Mouse (Mus musculus) lung, embryonic 16.5 days (tissue): Measurements from ENCODE around the gene AU022252. TPM values are rescaled to one million over a fixed set of nuclear protein-coding genes. Genes with fewer than 3 reads are reported as not detected.
A peak's percentile ranks its signal among the peaks of the same experiment; 100 is the strongest.

Experiments used
- ATAC-seq: fragments of 200-750 bp; cut with Nextera tagmentation; 2 replicates; pipeline ENCODE4 v1.8.0; 2017; ENCODE audit warnings: low read depth, mild to moderate bottlenecking, moderate library complexity
- H3K27ac ChIP-seq: fragments of 300-500 bp; sonication (generic); 2 replicates; pipeline ENCODE4 v1.5.1; 2014; ENCODE audit warnings: mild to moderate bottlenecking, control low read depth, low read length
- H3K27me3 ChIP-seq: fragments of 300-500 bp; sonication (generic); 2 replicates; pipeline ENCODE4 v1.6.1; 2014; ENCODE audit warnings: low read depth, low read length, mixed read lengths; ENCODE audit not compliant: control insufficient read depth, insufficient read depth
- H3K36me3 ChIP-seq: fragments of 300-500 bp; sonication (generic); 2 replicates; pipeline ENCODE4 v1.6.1; 2014; ENCODE audit warnings: low read length; ENCODE audit not compliant: control insufficient read depth, insufficient read depth
- H3K4me1 ChIP-seq: fragments of 300-500 bp; sonication (generic); replicated peaks from 2 replicates; pipeline ENCODE4 v1.6.1; 2014; ENCODE audit warnings: low read length, mixed read lengths; ENCODE audit not compliant: control insufficient read depth, insufficient read depth
- H3K4me2 ChIP-seq: fragments of 300-500 bp; sonication (generic); 2 replicates; pipeline ENCODE4 v1.6.1; 2014; ENCODE audit warnings: low read depth, low read length, control low read depth
- H3K4me3 ChIP-seq: fragments of 300-500 bp; sonication (generic); 2 replicates; pipeline ENCODE4 v1.5.1; 2014; ENCODE audit warnings: mild to moderate bottlenecking, low read length, control low read depth
- H3K9ac ChIP-seq: fragments of 300-500 bp; sonication (generic); 2 replicates; pipeline ENCODE4 v1.6.1; 2014; ENCODE audit warnings: low read length, control low read depth
- H3K9me3 ChIP-seq: fragments of 300-500 bp; sonication (generic); 2 replicates; pipeline ENCODE4 v1.6.1; 2016; ENCODE audit warnings: low read length; ENCODE audit not compliant: control insufficient read depth
- WGBS: fragments of 180-500 bp; shearing (Covaris S2); extraction: QIAGEN DNeasy Blood & Tissue Kit; methylation state at CpG from one replicate; pipeline ENCODE4 v1.1.7; 2014; 5-methylcytosine and 5-hydroxymethylcytosine counted together
- polyA plus RNA-seq: library from polyadenylated mRNA; unstranded; fragments of >200 nt; fragmentation: Nextera tagmentation; extraction: Ambion mirVana; gene quantifications from 2 replicates; pipeline ENCODE4 v1.2.1, GENCODE M21; 2015

The AU022252 gene
- polyA plus RNA-seq, 1 experiment from 2014 or later = 30.8 TPM

DNA sequence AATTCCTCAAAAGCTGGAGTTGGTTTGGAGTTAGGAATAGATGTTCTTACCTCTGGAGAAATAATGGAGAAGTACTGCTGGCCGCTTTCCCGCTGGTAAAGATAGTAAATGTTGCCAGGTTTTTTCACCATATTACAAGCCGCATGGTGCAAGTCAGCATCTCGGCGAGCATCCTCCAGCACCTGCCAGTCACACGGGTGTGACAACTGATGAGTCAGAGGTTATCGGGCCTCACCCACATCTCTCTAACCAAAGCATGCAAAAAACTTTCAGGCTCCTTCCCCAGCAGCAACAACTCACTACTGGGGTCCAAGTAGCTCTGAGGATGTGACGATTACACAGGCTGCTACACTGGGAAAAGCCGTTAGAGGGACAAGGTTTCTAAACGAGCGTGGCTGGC lies 5.8 kb downstream of the AU022252 start:
- ATAC-seq = no peak
- Histone ChIP-seq H3K27ac (no peak overlapping the region), H3K9ac (no peak overlapping the region), H3K4me1 (peaks cover 5% of the 10 kb centered on the region), H3K4me3 (no peak overlapping the region), H3K27me3 (no peaks in the 10 kb centered on the region), H3K36me3 (peaks cover 34% of the 10 kb centered on the region), H3K9me3 (no peaks in the 10 kb centered on the region), H3K4me2 (no peak overlapping the region)
- WGBS = 92% methylated on average over 11 of the region's 11 CpGs

DNA sequence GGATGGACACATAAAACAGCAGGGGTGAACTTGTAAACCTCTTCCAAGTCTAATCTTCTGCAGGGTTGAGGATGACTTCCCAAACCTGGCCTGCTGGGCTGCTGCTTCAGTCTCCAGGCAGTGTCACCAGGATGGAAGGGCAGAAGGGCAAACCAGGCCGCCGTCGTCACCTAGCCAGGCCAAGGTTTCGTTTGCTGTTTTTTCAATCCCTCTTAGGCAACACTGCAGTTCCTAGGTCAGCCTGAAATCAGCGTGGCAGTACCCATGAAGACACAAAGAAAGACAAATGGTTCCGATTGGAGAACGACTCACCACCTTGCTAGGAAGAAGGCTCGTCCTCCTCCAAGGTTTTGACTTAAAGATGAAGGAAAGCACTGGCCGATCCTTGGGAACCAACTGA lies 6.8 kb downstream of the AU022252 start:
- Histone ChIP-seq H3K36me3 (peaks cover 34% of the 10 kb centered on the region), H3K4me1 (no peaks in the 10 kb centered on the region), H3K9ac (no peak overlapping the region), H3K9me3 (no peaks in the 10 kb centered on the region), H3K27ac (no peak overlapping the region), H3K4me3 (no peak overlapping the region), H3K27me3 (no peaks in the 10 kb centered on the region), H3K4me2 (no peak overlapping the region)
- 90% methylated on average over 9 of the region's 9 CpGs for WGBS
- no peak for ATAC-seq

DNA sequence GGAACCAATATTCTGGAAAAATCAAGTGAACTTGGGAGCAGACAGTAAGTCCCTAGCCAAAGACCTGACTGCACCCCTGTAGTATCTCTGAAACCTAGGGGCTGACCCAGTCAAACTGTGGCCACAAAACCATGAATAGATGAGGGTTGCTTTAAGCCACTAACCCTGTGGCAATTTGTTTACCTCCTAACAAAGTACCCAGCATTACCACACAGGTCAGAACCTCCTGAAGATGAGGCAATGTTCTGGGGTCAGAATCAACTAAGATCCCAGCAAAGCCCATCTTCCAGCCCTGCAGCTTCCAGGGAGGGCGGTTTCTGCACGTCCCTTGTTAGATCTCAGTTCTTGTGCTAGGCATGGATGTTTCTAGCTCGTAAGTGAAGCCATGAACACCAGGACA lies 8.0 kb downstream of the AU022252 start:
- ATAC-seq = no peak
- Histone ChIP-seq H3K9me3 (no peaks in the 10 kb centered on the region), H3K4me3 (no peak overlapping the region), H3K4me2 (no peak overlapping the region), H3K27ac (no peak overlapping the region), H3K4me1 (no peaks in the 10 kb centered on the region), H3K36me3 (peaks cover 34% of the 10 kb centered on the region), H3K27me3 (no peaks in the 10 kb centered on the region), H3K9ac (no peak overlapping the region)
- WGBS = 94% methylated on average over 3 of the region's 3 CpGs

DNA sequence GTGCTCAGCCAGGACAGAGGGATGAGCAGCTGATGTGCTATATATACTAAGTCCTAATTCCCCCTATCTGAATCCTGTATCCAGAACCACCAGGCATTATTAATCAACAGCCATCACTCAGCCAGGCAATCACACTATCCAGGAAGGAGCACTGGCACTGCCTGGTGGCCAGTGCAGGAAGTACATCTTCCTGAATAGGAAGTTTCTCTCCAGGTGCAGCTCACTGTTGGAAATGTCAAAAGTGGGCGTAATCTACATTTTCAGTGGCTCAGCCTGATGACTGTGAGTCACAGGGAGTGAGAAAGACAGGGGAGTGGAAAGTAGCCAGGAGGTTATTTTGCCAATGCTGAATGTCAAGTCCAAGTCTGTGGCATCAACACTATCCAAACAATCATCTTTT lies 8.8 kb downstream of the AU022252 start:
- no peak overlapping the region for H3K9ac ChIP-seq
- H3K4me1 ChIP-seq = no peaks in the 10 kb centered on the region
- H3K36me3 ChIP-seq = peaks cover 34% of the 10 kb centered on the region
- no peak overlapping the region for H3K4me3 ChIP-seq
- no peaks in the 10 kb centered on the region for H3K27me3 ChIP-seq
- WGBS = 82% methylated on average over 1 of the region's 1 CpGs
- H3K27ac ChIP-seq = no peak overlapping the region
- no peaks in the 10 kb centered on the region for H3K9me3 ChIP-seq
- no peak for ATAC-seq
- no peak overlapping the region for H3K4me2 ChIP-seq

DNA sequence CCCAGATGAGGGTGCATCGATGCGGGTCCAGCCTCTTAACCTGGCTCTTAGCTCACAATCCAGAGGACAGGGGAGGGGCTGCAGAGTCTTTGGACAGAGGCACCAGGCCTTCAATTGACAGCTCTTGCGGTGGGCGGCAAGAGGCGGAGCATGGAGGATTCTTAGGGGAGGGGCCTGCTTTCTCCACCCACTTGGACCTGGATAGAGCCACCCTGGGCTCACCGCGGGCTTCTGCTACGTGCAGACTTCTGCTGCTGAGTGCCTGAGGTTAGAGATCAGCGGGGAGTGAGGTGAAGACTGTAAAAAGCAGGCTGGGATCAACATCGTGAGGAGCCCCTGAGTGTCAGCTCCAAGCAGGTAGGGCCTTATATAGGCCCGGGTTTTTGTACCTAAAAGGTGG lies 14.3 kb downstream of the AU022252 start, which contains the start of gene Tmem269:
TSS of gene Tmem269 (minus strand) at position 49 of the 400 bp plus-strand sequence.
- WGBS = 11% methylated on average over 11 of the region's 11 CpGs
- ATAC-seq = peak; percentile 49

DNA sequence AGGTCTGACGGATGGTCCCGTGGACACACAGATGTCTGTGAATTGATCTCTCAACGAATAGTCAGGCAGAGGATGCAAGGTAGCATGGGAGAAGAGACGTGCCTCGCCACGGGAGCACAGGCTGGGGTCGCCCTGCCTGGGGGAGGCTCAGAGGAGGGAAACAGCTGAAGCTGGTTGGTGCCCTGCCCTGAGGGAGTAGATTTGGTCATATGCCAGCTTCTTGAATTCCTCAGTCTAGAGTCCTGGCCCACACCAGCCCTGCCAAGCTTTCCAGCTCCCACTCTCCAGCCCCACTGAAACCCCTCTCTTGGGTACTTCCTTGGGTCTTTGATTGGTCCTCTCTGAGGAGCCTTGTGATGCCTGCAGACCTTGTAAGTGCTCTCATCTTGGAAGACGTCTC lies 15.8 kb downstream of the AU022252 start:
- H3K27me3 ChIP-seq = no peaks in the 10 kb centered on the region
- ATAC-seq = peak; percentile 68
- 55% methylated on average over 8 of the region's 8 CpGs for WGBS
- no peak overlapping the region for H3K9ac ChIP-seq
- peaks cover 3% of the 10 kb centered on the region for H3K4me1 ChIP-seq
- no peaks in the 10 kb centered on the region for H3K9me3 ChIP-seq
- no peak overlapping the region for H3K27ac ChIP-seq
- no peak overlapping the region for H3K4me3 ChIP-seq
- H3K4me2 ChIP-seq = no peak overlapping the region
- no peaks in the 10 kb centered on the region for H3K36me3 ChIP-seq

More for the DNA sequence above, 14.3 kb downstream of the AU022252 start, which contains the start of gene Tmem269:
- Histone ChIP-seq H3K36me3 (no peaks in the 10 kb centered on the region), H3K27ac (no peak within 1 kb of the TSS), H3K4me3 (no peak within 1 kb of the TSS), H3K4me1 (peaks cover 3% of the 10 kb centered on the region), H3K9me3 (no peaks in the 10 kb centered on the region), H3K4me2 (no peak within 1 kb of the TSS), H3K27me3 (no peaks in the 10 kb centered on the region), H3K9ac (no peak within 1 kb of the TSS)

DNA sequence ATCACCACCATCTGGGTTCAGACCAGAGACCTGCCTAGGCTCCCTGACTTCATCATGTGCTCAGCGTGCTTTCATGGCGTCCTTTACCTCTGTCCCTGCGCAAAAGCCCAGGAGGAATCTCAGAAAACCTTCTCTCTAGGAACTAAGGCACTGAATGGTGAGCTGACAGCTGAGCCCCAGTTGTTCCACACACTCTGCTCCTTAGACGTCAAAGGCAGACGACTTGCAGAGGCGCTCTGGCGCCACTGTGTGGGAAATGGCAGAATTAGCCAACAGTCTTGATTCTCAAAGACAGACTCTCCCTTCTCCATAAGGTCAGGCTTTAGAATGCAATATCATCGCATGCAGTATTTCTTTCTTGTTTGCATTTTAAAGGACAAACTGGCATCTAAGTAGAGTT lies 27.8 kb downstream of the AU022252 start:
- H3K4me1 ChIP-seq = no peaks in the 10 kb centered on the region
- peaks cover 7% of the 10 kb centered on the region for H3K36me3 ChIP-seq
- no peaks in the 10 kb centered on the region for H3K9me3 ChIP-seq
- no peak overlapping the region for H3K4me3 ChIP-seq
- H3K9ac ChIP-seq = no peak overlapping the region
- H3K27me3 ChIP-seq = no peaks in the 10 kb centered on the region
- peak; percentile 56; the same call in 1 of the 2 replicates for ATAC-seq
- H3K4me2 ChIP-seq = no peak overlapping the region
- 22% methylated on average over 8 of the region's 8 CpGs for WGBS
- H3K27ac ChIP-seq = no peak overlapping the region

DNA sequence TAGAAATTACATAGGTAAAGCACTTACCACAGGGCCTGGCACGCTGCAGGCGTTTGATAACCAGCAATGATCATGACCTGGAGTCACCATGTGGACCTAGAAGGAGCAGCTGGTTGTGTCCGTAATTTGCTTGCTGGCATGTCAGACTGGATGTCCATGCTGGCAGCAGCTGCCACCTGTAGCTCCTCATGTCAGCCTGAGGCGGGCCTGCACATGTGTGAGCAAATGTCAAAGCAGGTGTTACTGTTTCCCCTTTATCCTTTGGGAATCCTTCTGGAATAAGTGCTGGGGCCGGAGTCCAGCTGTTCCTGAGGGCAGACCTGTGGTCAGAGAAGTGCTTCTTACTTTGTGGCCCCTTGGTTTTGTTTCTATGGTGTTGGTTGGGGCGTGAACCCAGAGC lies 34.4 kb downstream of the AU022252 start:
- H3K36me3 ChIP-seq = peaks cover 7% of the 10 kb centered on the region
- no peak overlapping the region for H3K27ac ChIP-seq
- H3K4me1 ChIP-seq = peaks cover 13% of the 10 kb centered on the region
- H3K9me3 ChIP-seq = no peaks in the 10 kb centered on the region
- ATAC-seq = no peak
- no peak overlapping the region for H3K4me2 ChIP-seq
- no peak overlapping the region for H3K4me3 ChIP-seq
- H3K27me3 ChIP-seq = no peaks in the 10 kb centered on the region
- 79% methylated on average over 6 of the region's 6 CpGs for WGBS
- no peak overlapping the region for H3K9ac ChIP-seq

DNA sequence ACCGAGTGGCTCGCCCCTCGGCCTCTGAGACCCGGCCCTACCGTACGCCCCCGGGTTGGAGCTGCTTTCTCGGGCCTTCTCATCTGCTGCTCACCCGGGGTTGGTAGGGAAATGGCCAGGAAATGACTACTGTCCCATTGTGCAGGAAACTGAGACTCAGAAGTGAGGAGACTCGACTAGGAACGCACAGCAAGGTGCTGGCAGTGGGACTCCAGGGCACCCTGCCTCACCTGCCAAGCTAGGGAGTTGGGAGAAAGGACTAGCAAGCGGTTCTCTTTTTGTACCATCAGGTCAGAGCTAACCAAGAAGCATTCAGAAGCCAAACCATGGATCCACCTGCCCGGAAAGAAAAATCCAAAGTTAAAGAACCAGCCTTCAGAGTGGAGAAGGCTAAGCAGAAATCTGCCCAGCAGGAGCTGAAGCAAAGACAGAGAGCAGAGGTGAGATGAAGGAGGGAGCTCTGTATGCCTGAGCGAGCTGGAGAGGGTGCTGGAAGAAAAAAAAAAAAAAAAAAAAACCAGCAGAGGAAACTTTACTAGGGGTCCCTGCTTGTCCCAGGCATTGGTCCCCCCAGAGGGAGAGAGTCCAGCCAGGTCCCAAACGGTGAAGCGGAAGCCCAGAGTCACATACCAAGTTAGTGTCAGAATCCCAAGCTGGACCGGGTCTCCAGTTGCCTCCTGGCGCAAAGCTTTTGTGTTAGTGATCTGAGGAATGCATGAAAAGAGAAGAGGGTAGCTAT lies 36.8 kb downstream of the AU022252 start:
- Histone ChIP-seq H3K4me2 (peak overlapping the region; percentile 80), H3K36me3 (no peaks in the 10 kb centered on the region), H3K9me3 (no peaks in the 10 kb centered on the region), H3K27me3 (no peaks in the 10 kb centered on the region), H3K27ac (peak overlapping the region; percentile 26; the same call in 1 of the 2 replicates), H3K9ac (peak overlapping the region; percentile 77), H3K4me1 (peaks cover 13% of the 10 kb centered on the region), H3K4me3 (peak overlapping the region; percentile 67)
- WGBS = 6% methylated on average over 18 of the region's 18 CpGs
- ATAC-seq = 0 out of 2 replicates have a peak, but pooled peaks have one; percentile 4
